Mouse (Mus musculus): ENCODE data around the gene Pxdn. TPM values are rescaled to one million over a fixed set of nuclear protein-coding genes. Genes with fewer than 3 reads are reported as not detected.

Gene Pxdn
- total RNA-seq, 2 experiments from 2014 or later, result not detected

Other genes starting within 250 kb of the Pxdn start
- not detected in 2 replicates for gene Tpo, start 195.0 kb downstream of the Pxdn start, total RNA-seq (2015)
- not detected in 2 replicates for gene Tpo, start 195.0 kb downstream of the Pxdn start, total RNA-seq (2017)